Mouse (Mus musculus) limb, embryonic 10.5 days (tissue): ENCODE results near the gene Mcoln3. TPM values are rescaled to one million over a fixed set of nuclear protein-coding genes. Genes with fewer than 3 reads are reported as not detected.

Experiments used
- DNase-seq: peaks from one replicate; pipeline ENCODE4 v3.0.0-alpha.2; 2017; ENCODE audit warnings: low spot score
- H3K27ac ChIP-seq: fragments of 300-500 bp; sonication (generic); 2 replicates; pipeline ENCODE4 v1.5.1; 2016; ENCODE audit warnings: mild to moderate bottlenecking
- H3K27me3 ChIP-seq: fragments of 300-500 bp; sonication (generic); 2 replicates; pipeline ENCODE4 v1.6.1; 2016; ENCODE audit warnings: low read depth, mild to moderate bottlenecking; ENCODE audit not compliant: poor library complexity, severe bottlenecking
- H3K36me3 ChIP-seq: fragments of 300-500 bp; sonication (generic); 2 replicates; pipeline ENCODE4 v1.6.1; 2016; ENCODE audit warnings: mild to moderate bottlenecking, moderate library complexity
- H3K4me1 ChIP-seq: fragments of 300-500 bp; sonication (generic); 2 replicates; pipeline ENCODE4 v1.6.1; 2016
- H3K4me3 ChIP-seq: fragments of 300-500 bp; sonication (generic); 2 replicates; pipeline ENCODE4 v1.5.1; 2016; ENCODE audit warnings: mild to moderate bottlenecking, moderate library complexity
- H3K9me3 ChIP-seq: fragments of 300-500 bp; sonication (generic); replicated peaks from 2 replicates; pipeline ENCODE4 v1.6.1; 2016; ENCODE audit warnings: mild to moderate bottlenecking
- WGBS: fragments of 180-500 bp; shearing (Covaris S2); methylation state at CpG from one replicate; pipeline ENCODE4 v1.1.7; 2016; 5-methylcytosine and 5-hydroxymethylcytosine counted together
- polyA plus RNA-seq: library from polyadenylated mRNA; unstranded; fragments of >200 nt; fragmentation: Nextera tagmentation; extraction: Ambion mirVana; gene quantifications from 2 replicates; pipeline ENCODE4 v1.2.1, GENCODE M21; 2016

Mcoln3 gene
- polyA plus RNA-seq, 1 experiment from 2014 or later: 5.9 TPM

DNA sequence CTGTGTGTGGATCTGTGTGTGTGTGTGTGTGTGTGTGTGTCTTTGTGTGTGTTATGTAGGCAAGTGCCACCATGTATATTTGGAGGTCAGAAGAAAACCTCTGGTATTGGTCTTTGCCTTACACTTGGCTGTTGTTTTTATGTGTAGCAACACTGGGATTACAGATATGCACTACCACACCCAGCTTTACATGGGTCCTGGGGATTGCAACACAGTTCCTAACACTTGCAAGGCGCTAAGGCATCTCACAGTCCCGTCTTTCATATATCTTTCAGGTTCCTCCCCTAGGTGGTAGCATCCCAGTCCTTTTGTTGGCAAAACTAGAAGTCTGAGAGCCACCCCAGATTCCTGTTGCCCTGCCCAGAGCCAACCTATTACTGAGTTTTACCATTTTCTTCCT, 8.3 kb upstream of the Mcoln3 start:
- Histone ChIP-seq H3K27ac (no peak overlapping the region), H3K4me3 (no peak overlapping the region), H3K9me3 (no peaks in the 10 kb centered on the region), H3K27me3 (peaks cover 7% of the 10 kb centered on the region; the same call in 1 of the 2 replicates), H3K4me1 (peaks cover 5% of the 10 kb centered on the region; the same call in 1 of the 2 replicates), H3K36me3 (no peaks in the 10 kb centered on the region)
- 71% methylated on average over 2 of the region's 2 CpGs for WGBS
- DNase-seq: no peak

DNA sequence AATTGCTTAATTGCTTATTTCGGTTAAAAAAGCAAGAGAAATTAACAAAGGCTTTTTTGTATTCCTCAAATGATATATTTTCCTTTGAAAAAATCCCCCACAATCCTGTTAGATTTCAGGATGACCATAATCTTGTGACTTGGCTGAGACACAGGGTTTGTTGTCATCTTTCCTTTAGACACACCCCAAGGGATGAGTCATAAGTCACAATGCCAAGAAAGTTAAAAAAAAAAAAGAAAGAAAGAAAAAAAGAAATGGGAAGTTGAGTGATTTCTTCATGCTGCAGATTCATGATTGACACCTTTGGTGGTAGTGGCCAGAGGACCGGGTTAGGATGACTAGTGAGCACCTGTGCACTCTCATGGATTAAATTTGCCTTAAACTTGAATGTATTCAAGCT, 6.9 kb upstream of the Mcoln3 start:
- Histone ChIP-seq H3K27ac (no peak overlapping the region), H3K4me1 (peaks cover 5% of the 10 kb centered on the region; the same call in 1 of the 2 replicates), H3K4me3 (no peak overlapping the region), H3K36me3 (no peaks in the 10 kb centered on the region), H3K9me3 (no peaks in the 10 kb centered on the region), H3K27me3 (peaks cover 7% of the 10 kb centered on the region; the same call in 1 of the 2 replicates)
- no peak for DNase-seq
- WGBS: 84% methylated on average over 2 of the region's 2 CpGs

DNA sequence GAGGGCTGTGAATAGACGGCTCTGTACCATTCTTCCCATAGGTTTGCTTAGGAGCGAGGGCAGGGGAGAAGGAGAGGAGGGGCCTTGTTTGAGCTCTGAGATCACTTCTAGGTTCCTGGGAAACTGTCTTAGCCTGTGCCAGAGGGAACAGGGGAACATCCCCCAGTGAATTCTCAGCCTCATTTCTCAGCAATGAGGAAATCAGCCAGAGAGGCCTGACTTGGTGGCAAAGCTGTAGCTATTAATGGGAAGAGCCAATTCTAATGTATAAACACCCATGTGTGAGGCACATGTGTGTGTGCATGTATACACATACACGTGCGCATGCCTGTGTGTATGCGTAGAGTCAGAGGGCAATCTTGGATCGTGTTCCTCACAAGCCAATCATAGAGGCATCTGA, 6.3 kb upstream of the Mcoln3 start:
- Histone ChIP-seq H3K4me3 (no peak overlapping the region), H3K4me1 (peaks cover 5% of the 10 kb centered on the region; the same call in 1 of the 2 replicates), H3K27me3 (peaks cover 8% of the 10 kb centered on the region; the same call in 1 of the 2 replicates), H3K9me3 (no peaks in the 10 kb centered on the region), H3K27ac (no peak overlapping the region), H3K36me3 (no peaks in the 10 kb centered on the region)
- DNase-seq: no peak
- WGBS: 75% methylated on average over 6 of the region's 6 CpGs

- 62% methylated on average over 9 of the region's 9 CpGs for WGBS
- no peak overlapping the region for H3K27ac ChIP-seq
- H3K9me3 ChIP-seq: no peaks in the 10 kb centered on the region
- no peaks in the 10 kb centered on the region for H3K36me3 ChIP-seq
- peaks cover 30% of the 10 kb centered on the region for H3K4me1 ChIP-seq
- H3K27me3 ChIP-seq: peaks cover 39% of the 10 kb centered on the region
- H3K4me3 ChIP-seq: no peak overlapping the region
- no peak for DNase-seq
These were observed 777 bp downstream of the Mcoln3 start for GRCm38 (mm10) chr3:146117997-146118457.

GRCm38 (mm10) chr3:146121310-146122124, 4.3 kb downstream of the Mcoln3 start:
- Histone ChIP-seq H3K4me1 (peaks cover 37% of the 10 kb centered on the region), H3K27ac (peak overlapping the region; percentile 86), H3K36me3 (no peaks in the 10 kb centered on the region), H3K4me3 (peak overlapping the region; percentile 43), H3K9me3 (no peaks in the 10 kb centered on the region), H3K27me3 (peaks cover 32% of the 10 kb centered on the region)
- 7% methylated on average over 25 of the region's 25 CpGs for WGBS
- peak; percentile 66 for DNase-seq

- H3K36me3 ChIP-seq: no peaks in the 10 kb centered on the region
- peaks cover 35% of the 10 kb centered on the region for H3K4me1 ChIP-seq
- WGBS: 42% methylated on average over 3 of the region's 3 CpGs
- H3K27ac ChIP-seq: peak overlapping the region; percentile 86
- no peaks in the 10 kb centered on the region for H3K9me3 ChIP-seq
- peaks cover 26% of the 10 kb centered on the region for H3K27me3 ChIP-seq
- DNase-seq: no peak
- peak overlapping the region; percentile 43 for H3K4me3 ChIP-seq
These were observed 4.8 kb downstream of the Mcoln3 start for GRCm38 (mm10) chr3:146122125-146122420.

GRCm38 (mm10) chr3:146122807-146123463, 5.7 kb downstream of the Mcoln3 start:
- Histone ChIP-seq H3K27ac (0 out of 2 replicates have a peak overlapping the region, but pooled peaks have one; percentile 86), H3K4me1 (peaks cover 27% of the 10 kb centered on the region), H3K27me3 (peaks cover 18% of the 10 kb centered on the region), H3K4me3 (no peak overlapping the region), H3K36me3 (no peaks in the 10 kb centered on the region), H3K9me3 (no peaks in the 10 kb centered on the region)
- 74% methylated on average over 8 of the region's 8 CpGs for WGBS
- no peak for DNase-seq

- 89% methylated on average over 9 of the region's 9 CpGs for WGBS
- Histone ChIP-seq H3K27me3 (peaks cover 12% of the 10 kb centered on the region), H3K4me1 (peaks cover 27% of the 10 kb centered on the region), H3K36me3 (no peaks in the 10 kb centered on the region), H3K4me3 (no peak overlapping the region), H3K27ac (no peak overlapping the region), H3K9me3 (no peaks in the 10 kb centered on the region)
- DNase-seq: no peak
These were observed 6.2 kb downstream of the Mcoln3 start for GRCm38 (mm10) chr3:146123464-146123825.

DNA sequence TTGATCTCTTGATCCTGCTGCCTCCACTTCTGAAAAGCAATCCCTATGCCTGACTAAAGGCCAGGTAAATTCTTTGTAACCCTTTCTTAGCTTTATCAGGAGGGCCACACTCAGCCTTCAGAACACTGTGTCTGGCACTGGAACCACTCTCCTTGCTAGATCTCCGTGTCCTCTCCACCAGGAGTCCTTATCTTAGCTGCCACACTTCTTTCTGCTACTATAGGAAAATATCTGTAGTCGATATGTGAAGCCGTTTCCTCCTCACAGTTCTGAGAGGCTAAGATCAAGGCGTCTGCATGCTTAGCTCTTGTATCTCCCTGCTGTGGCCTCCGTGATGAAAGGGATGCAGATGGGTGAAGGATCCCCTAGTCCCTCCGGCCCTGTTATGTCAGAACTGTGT, 10.0 kb downstream of the Mcoln3 start:
- Histone ChIP-seq H3K27ac (no peak overlapping the region), H3K4me1 (peaks cover 15% of the 10 kb centered on the region), H3K27me3 (no peaks in the 10 kb centered on the region), H3K9me3 (no peaks in the 10 kb centered on the region), H3K4me3 (no peak overlapping the region), H3K36me3 (0 out of 2 replicates have a peak, but pooled peaks cover 2% of the 10 kb centered on the region)
- DNase-seq: no peak
- 65% methylated on average over 6 of the region's 6 CpGs for WGBS

- H3K27me3 ChIP-seq: no peaks in the 10 kb centered on the region
- no peaks in the 10 kb centered on the region for H3K4me1 ChIP-seq
- no peak overlapping the region for H3K4me3 ChIP-seq
- no peaks in the 10 kb centered on the region for H3K9me3 ChIP-seq
- H3K36me3 ChIP-seq: peaks cover 7% of the 10 kb centered on the region; the same call in 1 of the 2 replicates
- no peak overlapping the region for H3K27ac ChIP-seq
- no peak for DNase-seq
- whole genome bisulfite sequencing: 66% methylated on average over 9 of the region's 9 CpGs
These were observed 17.6 kb downstream of the Mcoln3 start for GRCm38 (mm10) chr3:146134834-146135233.

DNA sequence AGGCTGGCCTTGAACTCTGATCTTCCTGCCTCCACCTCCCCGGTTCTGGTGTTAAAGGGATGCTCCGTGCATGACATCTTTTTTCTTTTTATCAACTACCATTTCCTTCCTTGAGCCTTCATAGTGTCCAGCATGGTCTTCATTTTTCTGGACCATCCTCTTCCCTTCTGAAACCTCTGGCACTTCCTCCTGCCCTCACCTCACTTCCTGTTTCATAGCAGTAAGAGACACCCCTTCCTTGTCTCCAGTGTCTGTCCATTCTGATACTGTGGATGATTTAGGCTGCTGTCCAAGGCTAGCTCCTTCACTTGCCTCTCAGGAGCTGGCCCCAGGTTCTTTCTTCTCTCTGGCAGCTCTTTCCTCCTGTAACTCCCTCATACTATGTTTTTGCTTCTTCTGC, 18.2 kb downstream of the Mcoln3 start:
- no peak overlapping the region for H3K27ac ChIP-seq
- H3K36me3 ChIP-seq: peaks cover 7% of the 10 kb centered on the region; the same call in 1 of the 2 replicates
- WGBS: 88% methylated on average over 2 of the region's 2 CpGs
- no peaks in the 10 kb centered on the region for H3K27me3 ChIP-seq
- H3K4me1 ChIP-seq: no peaks in the 10 kb centered on the region
- no peaks in the 10 kb centered on the region for H3K9me3 ChIP-seq
- DNase-seq: no peak
- H3K4me3 ChIP-seq: no peak overlapping the region

DNA sequence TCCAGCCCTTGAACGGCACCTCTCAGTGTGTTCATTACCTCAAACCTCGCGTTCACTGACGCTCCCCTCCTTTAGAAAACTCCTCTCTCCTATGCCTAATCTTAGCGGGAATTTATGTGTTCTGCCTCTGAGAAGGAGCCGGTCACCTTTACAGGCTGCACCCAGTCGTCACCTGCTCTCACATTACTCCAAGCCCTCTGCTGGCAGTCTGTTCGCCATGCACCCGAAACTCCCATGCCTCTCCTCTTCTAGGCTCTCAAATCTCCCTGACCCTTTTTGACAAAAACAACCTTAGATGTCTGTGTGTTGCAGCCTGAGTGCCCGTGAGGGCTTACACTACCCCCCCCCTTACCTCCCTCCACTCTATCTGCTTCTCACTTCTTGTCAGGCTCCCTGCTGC, 19.2 kb downstream of the Mcoln3 start:
- WGBS: 38% methylated on average over 10 of the region's 10 CpGs
- H3K4me3 ChIP-seq: no peak overlapping the region
- H3K27me3 ChIP-seq: no peaks in the 10 kb centered on the region
- DNase-seq: no peak
- H3K36me3 ChIP-seq: peaks cover 7% of the 10 kb centered on the region; the same call in 1 of the 2 replicates
- no peaks in the 10 kb centered on the region for H3K9me3 ChIP-seq
- H3K4me1 ChIP-seq: no peaks in the 10 kb centered on the region
- no peak overlapping the region for H3K27ac ChIP-seq

- Histone ChIP-seq H3K4me3 (no peak overlapping the region), H3K27ac (no peak overlapping the region), H3K36me3 (peaks cover 7% of the 10 kb centered on the region; the same call in 1 of the 2 replicates), H3K27me3 (no peaks in the 10 kb centered on the region), H3K9me3 (no peaks in the 10 kb centered on the region), H3K4me1 (no peaks in the 10 kb centered on the region)
- 89% methylated on average over 7 of the region's 7 CpGs for WGBS
- no peak for DNase-seq
These were observed 23.0 kb downstream of the Mcoln3 start for GRCm38 (mm10) chr3:146140276-146140675.
